9 mouse cellular contexts compared by ENCODE assay signal in the genomic region with DNA sequence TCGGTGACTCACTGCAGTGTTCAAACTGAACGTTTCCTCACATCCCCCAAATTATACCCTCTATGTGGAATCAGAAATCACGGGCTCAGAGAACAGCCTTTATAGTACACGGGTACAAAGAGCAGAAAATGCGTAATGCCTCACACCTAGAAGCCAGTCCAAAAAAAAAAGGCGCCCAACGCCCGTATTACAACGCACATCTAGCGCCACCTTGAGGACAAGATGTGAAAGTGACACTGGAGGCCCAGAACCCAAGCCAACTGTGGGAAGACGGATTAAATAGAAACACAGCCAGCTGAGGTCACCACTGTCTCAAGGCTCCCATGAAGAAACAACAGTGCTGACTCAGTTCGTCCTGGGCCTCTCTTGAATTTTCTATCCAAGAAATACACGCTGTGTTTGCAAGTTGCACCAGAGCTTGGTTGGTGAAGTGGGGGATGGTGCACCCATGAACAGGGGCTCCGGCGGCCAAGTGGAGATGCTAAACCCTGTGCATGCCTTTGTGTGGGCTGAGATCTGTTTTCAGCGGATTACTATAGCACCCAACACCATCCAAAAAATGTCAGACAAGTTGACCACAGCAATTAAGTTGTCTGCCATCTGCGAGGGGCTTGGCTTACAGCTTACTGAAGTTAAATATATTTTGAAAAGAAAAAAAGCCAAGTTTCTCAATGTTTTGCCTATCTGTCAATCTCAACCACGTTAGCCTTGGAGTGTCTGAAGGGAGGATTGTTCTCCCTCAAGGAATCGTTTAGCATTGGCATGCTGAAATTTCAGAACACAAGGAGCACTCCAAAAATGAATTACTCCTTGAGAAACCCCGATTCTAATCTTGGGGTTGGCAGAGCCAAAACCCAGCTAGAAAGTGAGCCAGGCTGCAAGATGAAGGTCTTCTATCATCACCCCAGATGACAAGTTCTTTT. TPM values are rescaled to one million over a fixed set of nuclear protein-coding genes. Genes with fewer than 3 reads are reported as not detected.
A peak's percentile ranks its signal among the peaks of the same experiment; 100 is the strongest.
DNase-seq lines count a peak whose midpoint lies in the region; ATAC-seq and TF ChIP-seq lines count a peak whose summit lies in the region.
"Had no signal": no experiment of that assay in that cellular context is flagged by ENCODE, and none has a peak within 500 bp of the region (broad histone marks: within the 10 kb centered on the region; RNA-seq: fewer than 3 reads in every experiment).

No protein-coding gene starts in this region.

- H3K27ac ChIP-seq in bone marrow macrophage, adult 2 months (ENCODE audit: insufficient read depth, low read depth, low read length), result no peak overlapping the region
- H3K27ac ChIP-seq in embryonic facial prominence, embryonic 14.5 days (replicated peaks; ENCODE audit: low read depth, low read length), result peak overlapping the region; percentile 53
- H3K27ac ChIP-seq in kidney, embryonic 15.5 days, result no peak overlapping the region
- no peak overlapping the region for H3K27ac ChIP-seq in liver, adult 2 months (replicated peaks; ENCODE audit: insufficient read depth, low read depth, low read length)
- no peak overlapping the region for H3K27ac ChIP-seq in neural tube, embryonic 14.5 days (ENCODE audit: low read depth, low read length)
- H3K27ac ChIP-seq: neural tube, embryonic 12.5 days had no signal

- no peaks in the 10 kb centered on the region for H3K9me3 ChIP-seq in E14TG2a.4 (ENCODE audit: low read length)
- no peaks in the 10 kb centered on the region for H3K9me3 ChIP-seq in embryonic facial prominence, embryonic 14.5 days (ENCODE audit: control insufficient read depth, low read length)
- no peaks in the 10 kb centered on the region for H3K9me3 ChIP-seq in kidney, embryonic 15.5 days (replicated peaks)
- no peaks in the 10 kb centered on the region for H3K9me3 ChIP-seq in neural tube, embryonic 14.5 days (ENCODE audit: control insufficient read depth, low read length)

- H3K4me1 ChIP-seq in E14TG2a.4 (replicated peaks; ENCODE audit: low read depth, low read length), result peaks cover 15% of the 10 kb centered on the region
- H3K4me1 ChIP-seq in bone marrow macrophage, adult 2 months (ENCODE audit: control insufficient read depth, insufficient read depth, low read length), result peaks cover 5% of the 10 kb centered on the region
- peaks cover 16% of the 10 kb centered on the region; the same call in 1 of the 2 replicates for H3K4me1 ChIP-seq in embryonic facial prominence, embryonic 14.5 days (ENCODE audit: control insufficient read depth, insufficient read depth, low read length)
- peaks cover 4% of the 10 kb centered on the region; the same call in 1 of the 2 replicates for H3K4me1 ChIP-seq in kidney, embryonic 15.5 days
- no peaks in the 10 kb centered on the region for H3K4me1 ChIP-seq in liver, adult 2 months (ENCODE audit: control insufficient read depth, insufficient read depth, low read length)
- H3K4me1 ChIP-seq in neural tube, embryonic 14.5 days (ENCODE audit: control insufficient read depth, insufficient read depth, low read length), result no peaks in the 10 kb centered on the region
- H3K4me1 ChIP-seq: neural tube, embryonic 12.5 days had no signal

- peak; percentile 81 for ATAC-seq in embryonic facial prominence, embryonic 14.5 days (ENCODE audit: low read depth)
- ATAC-seq in kidney, embryonic 15.5 days (replicated peaks; ENCODE audit: low FRiP score), result 0 out of 2 replicates have a peak, but pooled peaks have one; percentile 43
- peak; percentile 51 for ATAC-seq in neural tube, embryonic 14.5 days (ENCODE audit: low read depth)

- peak overlapping the region; percentile 33; the same call in 1 of the 2 replicates for H3K4me2 ChIP-seq in embryonic facial prominence, embryonic 14.5 days (ENCODE audit: low read depth, low read length)
- H3K4me2 ChIP-seq in kidney, embryonic 15.5 days, result no peak overlapping the region
- no peak overlapping the region for H3K4me2 ChIP-seq in neural tube, embryonic 14.5 days (ENCODE audit: low read depth, low read length)
- H3K4me2 ChIP-seq: neural tube, embryonic 12.5 days had no signal

- peaks cover 18% of the 10 kb centered on the region for H3K27me3 ChIP-seq in E14TG2a.4 (ENCODE audit: insufficient read depth, low read length)
- no peaks in the 10 kb centered on the region for H3K27me3 ChIP-seq in embryonic facial prominence, embryonic 14.5 days (replicated peaks; ENCODE audit: control insufficient read depth, insufficient read depth, low read length)
- H3K27me3 ChIP-seq in kidney, embryonic 15.5 days, result no peaks in the 10 kb centered on the region
- H3K27me3 ChIP-seq in liver, adult 2 months (ENCODE audit: control insufficient read depth, insufficient read depth, low read length), result no peaks in the 10 kb centered on the region
- H3K27me3 ChIP-seq in neural tube, embryonic 14.5 days (ENCODE audit: control insufficient read depth, insufficient read depth, low read length), result no peaks in the 10 kb centered on the region
- H3K27me3 ChIP-seq: neural tube, embryonic 12.5 days had no signal

- TF ChIP-seq CTCF in E14TG2a.4 (conservative IDR thresholded peaks at IDR 0.05; ENCODE audit: low read length), result peak; percentile 92
- TF ChIP-seq CTCF in bone marrow macrophage, adult 2 months (IDR thresholded peaks at IDR 0.05; ENCODE audit: low read depth, low read length), result peak; percentile 87
- peak; percentile 84 for TF ChIP-seq CTCF in liver, adult 2 months (IDR thresholded peaks at IDR 0.05; ENCODE audit: low read depth, low read length)

- TF ChIP-seq POLR2A in bone marrow macrophage, adult 2 months (IDR thresholded peaks at IDR 0.05; ENCODE audit: borderline replicate concordance, low read depth, low read length), result no peak
- TF ChIP-seq POLR2A in liver, adult 2 months (IDR thresholded peaks at IDR 0.05; ENCODE audit: extremely low read depth, insufficient read depth, low read length), result no peak

- no peaks in the 10 kb centered on the region for H3K36me3 ChIP-seq in E14TG2a.4 (ENCODE audit: insufficient read depth, low read length)
- no peaks in the 10 kb centered on the region for H3K36me3 ChIP-seq in embryonic facial prominence, embryonic 14.5 days (ENCODE audit: control insufficient read depth, insufficient read depth, low read length)
- no peaks in the 10 kb centered on the region for H3K36me3 ChIP-seq in kidney, embryonic 15.5 days
- no peaks in the 10 kb centered on the region for H3K36me3 ChIP-seq in liver, adult 2 months (ENCODE audit: control insufficient read depth, insufficient read depth, low read length)
- no peaks in the 10 kb centered on the region for H3K36me3 ChIP-seq in neural tube, embryonic 14.5 days (ENCODE audit: control insufficient read depth, insufficient read depth, low read length)
- H3K36me3 ChIP-seq: neural tube, embryonic 12.5 days had no signal

- H3K9ac ChIP-seq in embryonic facial prominence, embryonic 14.5 days (ENCODE audit: low read depth, low read length), result no peak overlapping the region
- H3K9ac ChIP-seq in kidney, embryonic 15.5 days, result no peak overlapping the region
- H3K9ac ChIP-seq in liver, adult 2 months (ENCODE audit: low read depth, low read length), result no peak overlapping the region
- no peak overlapping the region for H3K9ac ChIP-seq in neural tube, embryonic 14.5 days (replicated peaks; ENCODE audit: low read depth, low read length)
- H3K9ac ChIP-seq: neural tube, embryonic 12.5 days had no signal

- DNase-seq in embryonic facial prominence, embryonic 14.5 days (ENCODE audit: low spot score), result peak; percentile 94
- peak; percentile 80 to 88 for DNase-seq in heart, adult 9 months (ENCODE audit: low spot score in 2 of 2)
- peak; percentile 72 for DNase-seq in liver, adult 2 months (ENCODE audit: extremely low read depth, low read depth, low spot score)
- peak; percentile 71 for DNase-seq in testis, postnatal 10 days (ENCODE audit: low spot score)

- H3K79me2 ChIP-seq in liver, adult 2 months (ENCODE audit: control insufficient read depth, insufficient read depth, low read length), result no peaks in the 10 kb centered on the region

- WGBS in embryonic facial prominence, embryonic 14.5 days, result 13% methylated on average over 20 of the region's 20 CpGs
- 26% methylated on average over 20 of the region's 20 CpGs for WGBS in kidney, embryonic 15.5 days
- WGBS in liver, adult 2 months, result 26% methylated on average over 20 of the region's 20 CpGs
- WGBS in neural tube, embryonic 14.5 days, result 32% methylated on average over 20 of the region's 20 CpGs

- no peak overlapping the region for H3K4me3 ChIP-seq in E14TG2a.4 (replicated peaks; ENCODE audit: low read length)
- H3K4me3 ChIP-seq in bone marrow macrophage, adult 2 months (ENCODE audit: insufficient read depth, low read length), result no peak overlapping the region
- H3K4me3 ChIP-seq in embryonic facial prominence, embryonic 14.5 days (ENCODE audit: low read depth, low read length), result no peak overlapping the region
- no peak overlapping the region for H3K4me3 ChIP-seq in kidney, embryonic 15.5 days (replicated peaks)
- no peak overlapping the region for H3K4me3 ChIP-seq in liver, adult 2 months (ENCODE audit: insufficient read depth, low read depth, low read length)
- no peak overlapping the region for H3K4me3 ChIP-seq in neural tube, embryonic 14.5 days (ENCODE audit: low read depth, low read length)
- H3K4me3 ChIP-seq: neural tube, embryonic 12.5 days had no signal

RNA-seq across cellular contexts. Expression of a gene that starts 45.1 kb away (rescaled TPM):
- polyA plus RNA-seq in bone marrow macrophage, adult 2 months (2012; ENCODE audit: insufficient read depth, insufficient read length, missing spikeins), result 17.3 and 18.2 TPM in 2 replicates
- polyA plus RNA-seq in embryonic facial prominence, embryonic 14.5 days (2014; fragmentation: Nextera tagmentation; extraction: Ambion mirVana), result 79.2 and 79.3 TPM in 2 replicates
- 90.1 and 90.4 TPM in 2 replicates for polyA plus RNA-seq in kidney, embryonic 15.5 days (2015; fragmentation: Nextera tagmentation; extraction: Ambion mirVana)
- 39.2 and 42.5 TPM in 2 replicates for total RNA-seq in liver, adult 2 months (2014; rRNA removed)
- polyA plus RNA-seq in liver, adult 2 months (2012; rRNA removed), result 21.4 and 23.8 TPM in 2 replicates
- polyA plus RNA-seq in neural tube, embryonic 14.5 days (2014; fragmentation: Nextera tagmentation; extraction: Ambion mirVana), result 64.4 and 64.6 TPM in 2 replicates
